Mouse (Mus musculus): Measurements from ENCODE around the gene Sgpp1.
"Not testable (repeated sequence)": the region's sequence is repeated elsewhere in the genome, so short reads cannot be mapped to it uniquely, and the experiment has no call there.

Sgpp1 gene

DNA sequence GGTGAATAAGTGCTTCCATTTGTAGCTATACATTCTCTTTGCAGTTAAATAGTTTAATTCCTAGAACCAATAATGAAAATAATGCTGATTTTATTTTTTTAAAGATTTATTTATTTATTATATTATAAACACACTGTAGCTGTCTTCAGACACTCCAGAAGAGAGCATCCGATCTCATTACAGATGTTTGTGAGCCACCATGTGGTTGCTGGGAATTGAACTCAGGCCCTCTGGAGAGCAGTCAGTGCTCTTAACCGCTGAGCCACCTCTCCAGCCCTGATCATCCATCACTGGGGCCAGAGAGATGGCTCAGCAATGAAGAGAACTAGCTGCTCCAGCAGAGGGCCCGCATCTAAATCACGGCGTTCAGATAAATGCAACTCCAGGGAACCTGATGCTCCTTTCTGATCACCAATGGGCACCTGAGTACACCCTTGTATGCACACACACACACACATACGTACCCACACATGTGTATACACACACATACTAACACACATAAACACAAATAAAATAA, 3.5 kb downstream of the Sgpp1 start:
- DNase-seq (ENCODE audit: low spot score in 2 of 2): no peak

DNA sequence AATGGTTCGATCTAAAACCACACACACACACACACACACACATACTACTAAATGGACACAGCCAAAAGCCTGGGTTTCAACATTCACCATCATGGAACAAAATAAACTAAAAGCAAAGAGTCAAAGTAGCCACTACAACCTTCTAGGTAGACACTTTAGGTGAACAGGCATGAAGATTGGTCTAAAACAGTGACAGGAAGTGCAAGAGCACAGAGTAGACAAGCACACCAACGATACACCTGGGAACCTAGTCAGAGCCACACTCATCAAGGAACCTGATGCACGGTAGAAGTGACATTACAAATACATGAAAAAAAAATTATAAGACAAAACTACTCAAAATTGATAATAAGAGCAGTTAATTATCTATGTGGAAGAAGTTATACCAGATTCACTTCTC, 4.0 kb downstream of the Sgpp1 start:
- no peak for DNase-seq (ENCODE audit: low spot score in 2 of 2)

DNA sequence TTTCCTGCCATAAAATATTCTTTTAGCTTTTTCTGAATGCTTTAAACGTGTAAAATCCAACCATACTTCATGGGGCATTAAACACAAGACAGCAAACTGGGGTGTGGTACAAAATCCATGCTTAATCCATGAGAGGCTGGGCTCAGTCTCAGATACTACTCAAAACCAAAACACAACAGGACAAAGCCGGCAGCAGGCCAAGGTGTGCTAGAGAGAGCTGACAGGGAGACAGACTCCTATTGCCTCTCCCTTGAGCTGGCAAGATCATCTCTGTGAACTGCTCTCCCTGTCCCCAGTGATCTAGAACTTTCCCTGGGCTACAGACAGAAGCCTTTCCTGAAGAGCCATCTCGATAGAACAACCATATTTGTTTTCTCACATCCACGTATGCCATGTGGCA, 5.1 kb downstream of the Sgpp1 start:
- DNase-seq (ENCODE audit: low spot score in 2 of 2): no peak

DNA sequence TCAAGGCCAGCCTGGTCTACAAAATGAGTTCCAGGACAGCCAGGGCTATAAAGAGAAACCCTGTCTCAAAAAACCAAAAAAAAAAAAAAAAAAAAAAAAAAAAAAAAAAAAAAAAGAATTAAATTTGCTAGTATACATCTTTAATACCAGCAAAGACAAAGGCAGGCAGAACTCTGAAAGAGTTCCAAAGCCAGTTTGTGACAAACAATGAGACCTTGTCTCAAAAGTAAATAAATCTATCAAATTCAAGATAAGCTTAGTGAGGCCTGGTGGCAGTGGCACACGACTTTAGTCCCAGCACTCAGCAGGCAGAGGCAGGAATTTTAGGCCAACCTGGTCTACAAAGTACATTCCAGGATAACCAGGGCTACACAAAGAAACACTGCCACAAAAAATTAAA, 5.7 kb downstream of the Sgpp1 start:
- DNase-seq (ENCODE audit: low spot score in 2 of 2): no peak

DNA sequence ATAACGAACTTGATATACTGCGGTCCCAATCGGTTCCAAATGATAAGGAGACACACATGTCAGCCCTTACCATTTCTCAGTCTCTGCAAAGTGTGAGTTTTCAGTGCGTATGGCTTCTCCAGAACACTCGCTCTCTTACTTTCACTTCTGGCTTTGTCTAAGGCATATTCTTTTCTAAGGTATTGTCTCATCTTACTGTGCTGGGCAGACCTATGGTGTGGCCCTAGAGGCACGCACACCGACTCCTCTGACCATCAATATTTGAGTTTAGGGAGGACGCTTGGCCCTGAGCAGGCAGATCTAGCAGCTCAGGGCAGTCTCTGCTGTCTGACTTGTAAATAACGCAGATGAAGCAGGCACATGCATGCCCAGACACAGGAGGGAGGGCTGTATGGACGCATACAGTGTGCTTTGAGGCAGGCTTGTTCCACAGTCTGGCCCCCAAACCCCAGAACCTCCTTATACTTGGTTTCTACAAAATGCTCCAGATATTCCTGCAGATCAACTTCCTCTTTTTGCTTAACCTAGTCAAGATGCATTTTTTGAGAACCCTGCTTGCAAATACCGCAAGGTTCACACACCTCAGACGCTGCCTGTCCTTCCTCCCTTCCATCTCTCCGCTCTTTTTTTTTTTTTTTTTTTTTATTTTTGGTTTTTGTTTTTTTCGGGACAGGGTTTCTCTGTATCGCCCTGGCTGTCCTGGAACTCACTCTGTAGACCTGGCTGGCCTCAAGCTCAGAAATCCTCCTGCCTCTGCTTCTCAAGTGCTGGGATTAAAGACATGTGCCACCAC, 8.0 kb downstream of the Sgpp1 start:
- DNase-seq (ENCODE audit: low spot score in 2 of 2): no peak

DNA sequence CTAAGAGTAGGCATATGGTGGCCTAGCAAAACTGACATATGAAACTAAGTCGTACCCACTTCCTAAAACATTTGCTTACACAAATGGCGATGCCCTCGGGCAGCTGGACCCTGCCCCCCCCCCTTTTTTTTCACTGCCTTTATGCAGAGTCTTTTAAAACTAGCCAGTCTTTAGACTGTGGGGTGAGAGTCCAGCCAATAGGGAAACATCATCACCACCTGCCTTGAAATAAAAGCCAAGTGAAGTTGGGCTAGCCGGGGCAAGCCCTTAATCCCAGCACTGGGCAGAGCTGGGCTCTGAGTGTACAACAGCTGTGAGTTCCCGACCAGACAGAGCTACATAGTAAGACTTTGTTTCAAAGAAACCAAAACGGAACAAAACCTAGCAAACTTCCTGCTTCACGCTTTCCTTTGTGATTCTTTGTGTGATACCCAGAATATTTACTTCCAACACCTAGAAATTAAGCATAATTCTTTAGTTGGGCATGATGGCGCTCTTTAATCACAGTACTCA, 9.1 kb downstream of the Sgpp1 start:
- DNase-seq (ENCODE audit: low spot score in 2 of 2): no peak

DNA sequence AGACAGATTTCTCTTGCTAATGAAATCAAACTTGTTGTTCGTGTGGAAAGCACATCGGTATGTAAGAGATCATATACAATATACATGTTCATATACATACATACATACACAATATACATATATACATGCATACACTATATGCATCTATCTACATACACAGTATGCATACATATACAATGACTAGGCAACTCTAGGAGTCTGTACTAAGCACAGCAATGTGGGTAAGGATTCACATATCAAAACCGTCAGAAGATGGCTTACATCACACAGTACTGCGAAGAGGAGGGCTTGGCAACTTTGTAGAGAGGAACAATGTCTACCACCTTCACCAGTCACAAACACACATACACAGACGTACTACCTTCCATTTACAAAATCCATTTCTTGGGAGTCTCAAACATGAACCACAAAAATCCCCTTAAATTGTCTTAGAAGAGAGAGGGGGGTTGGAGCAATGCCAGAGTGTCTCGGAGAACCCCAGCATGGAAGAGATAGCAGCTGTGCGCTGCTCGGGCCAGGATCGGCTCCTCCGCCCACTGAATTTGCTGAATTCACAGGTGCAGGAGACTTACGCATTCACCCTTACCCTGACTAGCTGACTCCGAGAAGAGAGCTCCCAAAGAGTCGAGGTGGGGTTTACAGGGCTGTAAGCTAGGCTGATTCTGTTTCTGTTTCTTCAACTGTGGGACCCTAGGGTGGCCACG, 10.8 kb downstream of the Sgpp1 start:
- no peak for DNase-seq (ENCODE audit: low spot score in 2 of 2)

DNA sequence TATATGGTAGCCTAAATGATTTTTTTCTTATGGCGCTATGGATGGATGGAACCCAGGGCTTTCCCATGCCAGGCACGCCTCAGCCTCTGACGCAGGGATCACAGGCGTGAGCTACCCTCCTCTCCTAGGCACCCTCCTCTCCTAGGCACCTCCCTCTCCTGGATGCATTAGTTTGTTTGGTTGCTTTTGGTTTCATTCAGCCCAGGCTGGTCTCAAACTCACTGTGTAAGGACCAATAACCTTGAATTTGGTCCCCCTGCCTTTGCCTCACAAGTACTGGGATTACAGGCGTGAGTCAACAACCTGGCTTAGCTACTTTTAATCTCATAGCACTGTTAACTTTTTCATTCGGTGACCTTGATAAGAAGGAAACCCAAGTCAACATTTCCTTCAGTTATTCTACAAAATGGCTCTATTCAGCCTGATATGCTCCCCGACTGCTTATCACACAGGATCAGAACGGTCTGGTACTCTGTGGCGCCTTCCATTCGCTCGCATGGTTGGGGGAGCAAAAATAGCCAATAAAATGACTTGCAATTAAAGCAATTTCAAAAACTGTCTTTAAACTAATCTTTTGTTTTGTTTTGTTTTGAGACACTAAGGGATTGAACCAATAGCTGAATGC, 11.6 kb downstream of the Sgpp1 start:
- DNase-seq (ENCODE audit: low spot score in 2 of 2): no peak

DNA sequence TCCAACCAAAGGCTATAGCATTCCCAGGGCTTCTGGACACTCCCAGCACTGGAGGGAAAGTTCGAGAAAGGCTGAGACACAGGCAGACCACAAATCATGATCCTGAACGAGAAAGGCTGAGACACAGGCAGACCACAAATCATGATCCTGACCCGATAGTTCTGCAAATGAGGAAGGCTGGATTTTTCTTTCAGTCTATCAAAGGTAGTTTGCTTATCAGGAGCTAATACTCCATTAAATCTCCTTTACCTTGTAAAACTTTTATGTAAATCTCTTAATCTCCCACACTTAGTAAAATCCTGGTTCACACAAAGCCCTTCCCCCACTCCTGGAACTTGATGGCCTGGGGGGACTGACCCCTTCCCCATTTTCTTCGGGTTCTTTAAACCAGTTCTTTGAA, 13.6 kb downstream of the Sgpp1 start:
- no peak for DNase-seq (ENCODE audit: low spot score in 2 of 2)

DNA sequence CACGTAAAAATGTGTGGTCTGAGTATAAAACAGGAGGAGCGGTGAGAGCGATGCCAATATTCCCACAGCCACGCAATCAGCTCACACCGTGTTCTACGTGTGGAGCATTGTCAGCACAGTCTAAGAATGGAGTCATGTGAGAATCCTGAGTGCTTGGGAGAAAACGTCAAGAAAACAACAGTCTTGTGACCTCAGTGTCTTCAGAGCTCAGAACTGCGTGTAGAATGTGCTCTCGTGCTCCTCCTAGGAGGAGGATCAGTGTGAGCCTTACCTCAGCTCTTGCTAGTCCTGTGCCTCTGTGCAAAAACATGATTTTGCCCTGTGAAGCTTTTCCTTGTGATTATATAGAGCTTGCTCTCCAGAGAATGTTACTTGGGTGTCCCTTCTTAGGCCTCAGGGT, 14.5 kb downstream of the Sgpp1 start:
- DNase-seq (ENCODE audit: low spot score in 2 of 2): no peak

DNA sequence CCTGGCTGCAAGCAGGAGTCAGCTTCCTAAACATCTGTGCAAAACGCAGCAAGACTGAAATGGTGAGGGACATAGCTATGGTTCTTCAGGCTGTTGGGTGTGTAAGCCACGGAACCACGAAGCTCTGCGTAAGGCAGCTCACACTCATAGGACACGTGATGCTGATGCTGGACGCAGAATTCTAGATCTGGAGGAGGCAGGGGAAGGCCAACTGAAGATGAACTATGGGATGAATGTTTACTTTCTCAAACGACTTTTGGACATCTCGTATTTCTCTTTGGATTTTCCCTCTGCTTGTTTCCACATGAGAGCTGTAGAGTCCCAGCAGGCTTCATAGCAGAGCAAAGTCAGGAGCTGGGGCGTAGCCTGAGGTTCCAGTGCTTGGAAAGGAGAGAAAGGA, 21.9 kb downstream of the Sgpp1 start:
- DNase-seq (ENCODE audit: low spot score in 2 of 2): no peak

DNA sequence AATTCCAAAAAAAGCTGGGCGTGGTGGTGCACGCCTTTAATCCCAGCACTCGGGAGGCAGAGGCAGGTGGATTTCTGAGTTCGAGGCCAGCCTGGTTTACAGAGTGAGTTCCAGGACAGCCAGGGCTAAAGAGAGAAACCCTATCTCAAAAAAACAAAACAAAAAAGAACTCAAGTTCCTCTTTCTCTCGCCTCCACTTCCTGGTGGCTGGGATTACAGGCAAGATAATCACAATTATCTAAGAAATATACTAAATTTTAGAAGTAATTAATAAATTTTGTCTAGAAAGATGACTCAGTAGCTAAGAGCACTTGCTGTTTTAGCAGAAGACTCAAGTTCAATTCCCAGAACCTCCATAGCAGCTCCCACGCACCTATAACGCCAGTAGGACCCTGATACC, 22.6 kb downstream of the Sgpp1 start:
- DNase-seq (ENCODE audit: low spot score in 2 of 2): not testable (repeated sequence)

DNA sequence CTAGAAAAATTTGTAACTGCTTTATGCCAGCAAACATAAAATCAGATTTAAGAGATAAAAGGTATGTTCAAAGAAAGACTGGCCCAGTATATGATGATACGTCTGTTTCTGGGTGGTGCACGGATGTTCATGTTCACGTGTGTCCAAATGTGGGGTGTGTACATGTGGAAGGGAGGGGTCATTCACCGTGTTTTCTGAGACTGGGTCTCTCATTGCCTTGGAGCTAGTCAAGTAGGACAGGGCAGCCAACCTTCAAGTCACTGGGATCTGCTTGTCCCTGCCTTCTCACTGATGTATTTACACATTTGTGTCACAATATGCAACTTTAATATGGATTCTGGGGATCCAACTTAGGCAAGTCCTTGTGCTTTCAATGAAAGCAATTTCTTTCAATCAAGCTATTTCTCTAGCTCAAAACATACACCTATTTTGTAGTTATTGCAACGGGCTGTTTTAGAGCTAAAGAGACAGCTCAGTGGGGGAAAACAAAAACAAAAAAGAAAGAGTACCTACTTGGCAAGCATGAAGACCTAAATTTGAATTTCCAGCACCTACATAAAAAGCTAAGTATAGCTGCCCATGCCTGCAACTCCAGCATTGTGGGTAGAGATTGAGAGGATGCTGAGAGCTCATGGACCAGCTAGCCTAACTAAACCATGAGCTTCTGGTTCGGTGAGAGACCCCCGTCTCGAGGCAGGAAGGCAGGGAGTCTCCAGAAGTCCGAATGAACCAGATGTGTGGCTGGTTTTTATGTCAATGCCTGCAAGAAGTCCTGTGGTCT, 24.7 kb downstream of the Sgpp1 start:
- DNase-seq (ENCODE audit: low spot score in 2 of 2): no peak

DNA sequence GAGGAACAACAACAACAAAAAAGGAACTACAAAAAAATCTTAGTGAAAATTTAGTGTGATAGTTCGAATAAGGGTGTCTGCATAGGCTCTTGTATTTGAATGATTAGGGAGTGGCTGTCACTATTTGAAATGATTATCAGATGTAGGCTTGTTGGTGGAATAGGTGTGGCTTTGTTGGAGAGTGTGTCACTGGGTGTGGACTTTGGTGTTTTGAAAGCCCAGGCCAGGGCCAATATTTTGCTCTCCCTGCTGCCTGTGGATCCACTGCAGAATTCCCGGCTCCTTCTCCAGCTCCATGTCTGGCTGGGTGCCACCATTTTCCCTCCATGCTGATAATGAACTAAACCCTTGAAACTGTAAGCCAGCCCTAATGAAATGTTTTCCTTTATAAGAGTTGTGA, 26.0 kb downstream of the Sgpp1 start:
- no peak for DNase-seq (ENCODE audit: low spot score in 2 of 2)

DNA sequence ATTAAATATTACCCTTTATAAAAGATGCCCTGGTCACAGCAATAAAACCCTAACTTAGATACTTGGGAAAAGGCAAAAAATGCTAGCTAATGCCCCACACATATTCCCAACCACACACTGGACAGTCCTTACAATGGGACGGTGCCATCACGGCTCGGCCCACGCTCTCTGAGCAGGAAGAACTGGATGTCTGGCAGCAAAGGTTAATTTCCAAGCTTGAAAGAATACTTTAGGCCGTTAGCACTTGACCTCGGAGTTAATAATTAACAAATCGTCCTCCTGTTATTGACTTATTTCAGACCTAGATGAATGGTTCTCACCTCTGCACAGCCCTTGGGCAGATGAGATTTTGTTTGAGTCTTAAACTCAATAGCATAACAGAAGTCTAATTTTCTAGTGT, 28.9 kb downstream of the Sgpp1 start:
- DNase-seq (ENCODE audit: low spot score in 2 of 2): no peak

DNA sequence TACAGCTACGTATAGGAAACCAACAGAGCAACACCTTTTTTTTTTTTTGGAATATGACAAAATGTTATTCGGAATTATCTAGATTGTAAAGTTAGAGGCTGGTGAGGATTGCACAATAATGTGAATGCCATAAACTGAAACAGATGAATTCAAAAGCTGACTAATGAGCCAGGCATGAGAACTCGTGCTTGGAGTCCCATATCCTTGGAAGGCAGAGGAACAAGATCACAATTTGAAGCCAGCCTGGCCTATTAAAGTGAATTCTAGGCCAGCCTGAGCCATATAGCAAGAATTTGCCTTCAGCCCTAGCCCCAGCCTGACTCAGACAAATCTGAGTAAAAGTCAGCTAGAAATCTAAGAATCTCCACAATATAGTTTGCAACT, 32.8 kb downstream of the Sgpp1 start:
- DNase-seq (ENCODE audit: low spot score in 2 of 2): no peak

DNA sequence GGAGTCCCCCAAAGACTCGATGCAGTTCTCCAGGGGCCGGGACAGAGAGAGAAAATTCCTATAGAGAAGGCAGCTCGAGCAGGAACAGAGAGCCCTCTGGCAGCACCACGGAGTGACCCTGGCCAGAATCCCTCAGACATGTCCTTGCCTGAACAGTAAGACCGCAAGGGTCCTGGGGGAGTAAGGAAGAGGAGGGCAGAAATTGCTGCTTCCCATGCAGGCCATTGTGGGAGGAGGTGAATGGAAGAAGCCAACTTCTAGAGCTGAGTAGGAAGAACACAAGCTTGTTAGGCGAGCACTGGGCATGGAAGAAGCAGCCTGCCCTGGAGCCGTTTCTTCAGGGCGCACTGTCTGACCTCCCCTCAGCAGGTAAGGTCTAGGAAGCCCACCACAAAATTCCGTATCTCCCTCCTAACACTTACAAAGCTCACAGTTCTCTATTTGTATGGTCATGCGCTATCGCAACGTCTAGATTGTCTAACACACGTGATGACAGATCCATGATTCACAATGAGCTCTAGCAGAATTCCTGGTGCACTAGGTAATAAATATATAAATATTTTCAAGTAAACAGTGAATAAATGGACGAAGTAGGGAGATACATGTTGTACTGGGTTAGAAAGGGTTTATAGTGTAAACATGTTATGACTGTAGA, 33.3 kb downstream of the Sgpp1 start:
- DNase-seq (ENCODE audit: low spot score in 2 of 2): no peak

DNA sequence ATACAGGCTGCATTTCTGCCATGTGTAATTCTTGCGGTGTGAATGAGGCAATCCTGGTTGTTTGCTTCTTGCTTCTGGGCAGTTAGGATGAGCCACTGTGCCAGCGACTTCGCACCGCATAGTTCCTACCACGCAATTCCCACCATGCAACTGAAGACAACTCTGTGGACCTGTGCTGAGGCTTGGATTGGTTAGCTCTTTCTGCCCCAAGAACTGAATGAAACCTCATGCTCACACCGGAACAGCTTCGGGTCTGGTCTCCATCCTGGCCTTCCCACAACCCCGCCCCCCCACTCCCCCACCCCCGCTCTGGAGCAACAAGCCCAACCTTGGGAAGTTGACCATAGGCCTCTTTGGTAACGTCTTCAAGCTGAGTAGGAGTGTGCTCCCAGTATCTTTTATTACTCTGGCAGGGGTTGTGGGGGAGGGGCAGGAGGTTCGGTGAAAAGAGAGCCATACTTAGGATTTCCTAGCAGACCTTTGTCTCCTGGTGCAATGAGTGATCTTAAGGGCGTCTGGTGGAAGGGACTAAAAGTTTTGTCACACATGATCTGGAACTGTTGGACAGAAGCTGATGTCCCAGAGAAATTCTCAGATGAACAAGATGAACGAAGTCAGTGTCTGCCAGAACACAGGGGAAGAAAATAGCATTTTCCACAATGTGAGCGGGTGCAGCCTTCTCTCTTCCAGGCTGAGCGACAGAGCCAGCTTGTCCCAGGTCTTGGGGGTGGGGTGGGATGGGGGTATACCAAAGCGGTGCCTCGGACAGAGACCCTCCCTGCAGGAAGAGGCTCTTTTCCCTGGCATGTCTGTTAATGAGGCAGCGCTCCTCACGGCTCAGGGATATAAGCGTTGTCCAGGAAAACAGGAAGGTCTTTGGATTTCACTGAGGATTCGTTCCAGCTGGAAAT, 34.1 kb downstream of the Sgpp1 start:
- no peak for DNase-seq (ENCODE audit: low spot score in 2 of 2)

DNA sequence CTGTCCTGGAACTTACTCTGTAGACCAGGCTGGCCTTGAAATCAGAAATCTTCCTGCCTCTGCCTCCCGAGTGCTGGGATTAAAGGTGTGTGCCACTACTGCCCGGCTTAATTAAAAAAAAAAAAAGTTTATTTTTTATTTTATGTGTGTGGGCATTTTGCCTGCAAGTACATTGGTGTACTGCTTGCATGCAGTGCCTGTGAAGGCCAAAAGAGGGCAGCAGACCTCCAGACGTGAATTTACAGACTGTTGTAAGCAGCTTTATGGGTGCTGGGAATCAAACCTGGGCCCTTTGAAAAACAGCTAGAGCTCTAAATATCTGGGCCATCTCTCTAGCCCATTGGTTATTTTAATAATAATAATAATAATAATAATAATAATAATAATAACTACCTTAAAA, 36.8 kb downstream of the Sgpp1 start:
- no peak for DNase-seq (ENCODE audit: low spot score in 2 of 2)

DNA sequence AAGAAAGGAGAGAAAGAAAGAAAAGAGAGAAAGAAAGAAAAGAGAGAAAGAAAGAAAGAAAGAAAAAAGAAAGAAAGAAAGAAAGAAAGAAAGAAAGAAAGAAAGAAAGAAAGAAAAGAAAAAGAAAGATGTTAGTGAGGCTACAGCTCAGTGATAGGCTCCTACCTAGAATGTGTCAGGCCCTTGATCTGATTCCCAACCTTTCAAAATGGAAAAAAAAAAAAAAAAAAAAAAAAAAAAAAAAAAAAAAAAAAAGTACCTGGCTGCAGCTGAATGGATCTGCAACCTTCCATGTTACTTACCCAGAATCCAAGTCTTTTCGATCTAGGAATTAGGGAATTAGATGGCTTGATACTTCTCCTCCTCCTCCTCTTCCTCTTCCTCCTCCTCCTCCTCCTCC, 39.7 kb downstream of the Sgpp1 start:
- not testable (repeated sequence) for DNase-seq (ENCODE audit: low spot score in 2 of 2)
